Mouse (Mus musculus): Measurements from ENCODE around the gene Awat1. TPM values are rescaled to one million over a fixed set of nuclear protein-coding genes. Genes with fewer than 3 reads are reported as not detected.

Awat1 gene
- not detected in 2 replicates for polyA plus RNA-seq (2015; fragmentation: Nextera tagmentation; extraction: Ambion mirVana)

GRCm38 (mm10) chrX:100571951-100572350, at the start of gene Awat1:
Gene Awat1 (plus strand): TSS chrX:100572251.
- no peak within 1 kb of the TSS for H3K9ac ChIP-seq
- no peak within 1 kb of the TSS for H3K27ac ChIP-seq
- ATAC-seq (ENCODE audit: borderline replicate concordance, extremely low read depth, low FRiP score, low TSS enrichment): no peak
- no peak within 1 kb of the TSS for H3K4me2 ChIP-seq
- no peaks in the 10 kb centered on the region for H3K27me3 ChIP-seq
- no peaks in the 10 kb centered on the region for H3K36me3 ChIP-seq
- H3K4me3 ChIP-seq: no peak within 1 kb of the TSS
- WGBS: 76% methylated on average over 1 of the region's 1 CpGs
- H3K9me3 ChIP-seq: no peaks in the 10 kb centered on the region
- H3K4me1 ChIP-seq: no peaks in the 10 kb centered on the region

- WGBS: 83% methylated on average over 4 of the region's 4 CpGs
- H3K4me2 ChIP-seq: no peak within 1 kb of the TSS
- no peak within 1 kb of the TSS for H3K27ac ChIP-seq
- H3K4me1 ChIP-seq: no peaks in the 10 kb centered on the region
- H3K9me3 ChIP-seq: no peaks in the 10 kb centered on the region
- H3K4me3 ChIP-seq: no peak within 1 kb of the TSS
- H3K27me3 ChIP-seq: peaks cover 6% of the 10 kb centered on the region; the same call in 1 of the 2 replicates
- ATAC-seq (ENCODE audit: borderline replicate concordance, extremely low read depth, low FRiP score, low TSS enrichment): no peak
- no peak within 1 kb of the TSS for H3K9ac ChIP-seq
- H3K36me3 ChIP-seq: no peaks in the 10 kb centered on the region
These were observed 47.6 kb upstream of the Awat1 start, which contains the start of gene Dgat2l6 for GRCm38 (mm10) chrX:100524471-100524870. Gene Dgat2l6 (plus strand): TSS chrX:100524838.

- Histone ChIP-seq H3K27ac (no peak overlapping the region), H3K9me3 (no peaks in the 10 kb centered on the region), H3K4me1 (no peaks in the 10 kb centered on the region), H3K9ac (no peak overlapping the region), H3K27me3 (no peaks in the 10 kb centered on the region), H3K36me3 (no peaks in the 10 kb centered on the region), H3K4me3 (no peak overlapping the region), H3K4me2 (no peak overlapping the region)
- no peak for ATAC-seq (ENCODE audit: borderline replicate concordance, extremely low read depth, low FRiP score, low TSS enrichment)
- 61% methylated on average over 3 of the region's 3 CpGs for WGBS
These were observed 16.0 kb upstream of the Awat1 start for GRCm38 (mm10) chrX:100556026-100556425.

- no peak overlapping the region for H3K9ac ChIP-seq
- H3K27me3 ChIP-seq: no peaks in the 10 kb centered on the region
- no peak overlapping the region for H3K4me3 ChIP-seq
- WGBS: 64% methylated on average over 3 of the region's 3 CpGs
- H3K4me1 ChIP-seq: no peaks in the 10 kb centered on the region
- H3K9me3 ChIP-seq: no peaks in the 10 kb centered on the region
- H3K27ac ChIP-seq: no peak overlapping the region
- no peaks in the 10 kb centered on the region for H3K36me3 ChIP-seq
- ATAC-seq (ENCODE audit: borderline replicate concordance, extremely low read depth, low FRiP score, low TSS enrichment): no peak
- H3K4me2 ChIP-seq: no peak overlapping the region
These were observed 6.4 kb upstream of the Awat1 start for GRCm38 (mm10) chrX:100565696-100566095.

- H3K27me3 ChIP-seq: peaks cover 8% of the 10 kb centered on the region
- no peak for ATAC-seq (ENCODE audit: borderline replicate concordance, extremely low read depth, low FRiP score, low TSS enrichment)
- no peaks in the 10 kb centered on the region for H3K9me3 ChIP-seq
- H3K36me3 ChIP-seq: no peaks in the 10 kb centered on the region
- no peak within 1 kb of the TSS for H3K27ac ChIP-seq
- H3K4me1 ChIP-seq: no peaks in the 10 kb centered on the region
- H3K4me3 ChIP-seq: no peak within 1 kb of the TSS
- WGBS: 47% methylated on average over 4 of the region's 4 CpGs
- H3K9ac ChIP-seq: no peak within 1 kb of the TSS
- H3K4me2 ChIP-seq: no peak within 1 kb of the TSS
These were observed 22.7 kb downstream of the Awat1 start, which contains the start of gene P2ry4 for GRCm38 (mm10) chrX:100594791-100595190. Gene P2ry4 (minus strand): TSS chrX:100594869.

- Histone ChIP-seq H3K27ac (no peak overlapping the region), H3K4me2 (no peak overlapping the region), H3K9ac (no peak overlapping the region), H3K4me3 (no peak overlapping the region), H3K27me3 (peaks cover 9% of the 10 kb centered on the region), H3K9me3 (no peaks in the 10 kb centered on the region), H3K36me3 (no peaks in the 10 kb centered on the region), H3K4me1 (no peaks in the 10 kb centered on the region)
- 24% methylated on average over 5 of the region's 5 CpGs for WGBS
- no peak for ATAC-seq (ENCODE audit: borderline replicate concordance, extremely low read depth, low FRiP score, low TSS enrichment)
These were observed 25.4 kb downstream of the Awat1 start for GRCm38 (mm10) chrX:100597439-100597838.

GRCm38 (mm10) chrX:100599755-100600154, 27.7 kb downstream of the Awat1 start:
- Histone ChIP-seq H3K4me1 (no peaks in the 10 kb centered on the region), H3K4me2 (no peak overlapping the region), H3K27me3 (peaks cover 9% of the 10 kb centered on the region; the same call in 1 of the 2 replicates), H3K27ac (no peak overlapping the region), H3K36me3 (no peaks in the 10 kb centered on the region), H3K9ac (no peak overlapping the region), H3K9me3 (no peaks in the 10 kb centered on the region), H3K4me3 (no peak overlapping the region)
- ATAC-seq (ENCODE audit: borderline replicate concordance, extremely low read depth, low FRiP score, low TSS enrichment): no peak
- whole genome bisulfite sequencing: 67% methylated on average over 4 of the region's 4 CpGs

GRCm38 (mm10) chrX:100605314-100605713, 33.3 kb downstream of the Awat1 start, which contains the start of gene Arr3:
Gene Arr3 (plus strand): TSS chrX:100605497.
- Histone ChIP-seq H3K4me3 (no peak within 1 kb of the TSS), H3K4me2 (no peak within 1 kb of the TSS), H3K27ac (no peak within 1 kb of the TSS), H3K36me3 (no peaks in the 10 kb centered on the region), H3K27me3 (no peaks in the 10 kb centered on the region; the same call in 1 of the 2 replicates), H3K9me3 (no peaks in the 10 kb centered on the region), H3K9ac (no peak within 1 kb of the TSS), H3K4me1 (no peaks in the 10 kb centered on the region)
- ATAC-seq (ENCODE audit: borderline replicate concordance, extremely low read depth, low FRiP score, low TSS enrichment): no peak
- WGBS: 75% methylated on average over 1 of the region's 1 CpGs

- Histone ChIP-seq H3K4me1 (no peaks in the 10 kb centered on the region), H3K27me3 (peaks cover 5% of the 10 kb centered on the region; the same call in 1 of the 2 replicates), H3K36me3 (no peaks in the 10 kb centered on the region), H3K9me3 (no peaks in the 10 kb centered on the region), H3K4me3 (no peak overlapping the region), H3K4me2 (no peak overlapping the region), H3K27ac (no peak overlapping the region), H3K9ac (no peak overlapping the region)
- no peak for ATAC-seq (ENCODE audit: borderline replicate concordance, extremely low read depth, low FRiP score, low TSS enrichment)
- WGBS: 52% methylated on average over 3 of the region's 3 CpGs
These were observed 46.4 kb downstream of the Awat1 start for GRCm38 (mm10) chrX:100618488-100618887.

GRCm38 (mm10) chrX:100621366-100621765, 49.3 kb downstream of the Awat1 start:
- no peak for ATAC-seq (ENCODE audit: borderline replicate concordance, extremely low read depth, low FRiP score, low TSS enrichment)
- no peaks in the 10 kb centered on the region for H3K36me3 ChIP-seq
- no peak overlapping the region for H3K27ac ChIP-seq
- peaks cover 5% of the 10 kb centered on the region; the same call in 1 of the 2 replicates for H3K27me3 ChIP-seq
- 74% methylated on average over 2 of the region's 2 CpGs for WGBS
- H3K4me1 ChIP-seq: no peaks in the 10 kb centered on the region
- no peaks in the 10 kb centered on the region for H3K9me3 ChIP-seq
- H3K4me2 ChIP-seq: no peak overlapping the region
- H3K9ac ChIP-seq: no peak overlapping the region
- H3K4me3 ChIP-seq: no peak overlapping the region

- 91% methylated on average over 4 of the region's 4 CpGs for WGBS
- H3K4me2 ChIP-seq: no peak overlapping the region
- no peak overlapping the region for H3K9ac ChIP-seq
- ATAC-seq (ENCODE audit: borderline replicate concordance, extremely low read depth, low FRiP score, low TSS enrichment): no peak
- no peaks in the 10 kb centered on the region for H3K9me3 ChIP-seq
- no peaks in the 10 kb centered on the region for H3K4me1 ChIP-seq
- H3K27me3 ChIP-seq: no peaks in the 10 kb centered on the region
- H3K36me3 ChIP-seq: no peaks in the 10 kb centered on the region
- no peak overlapping the region for H3K4me3 ChIP-seq
- H3K27ac ChIP-seq: no peak overlapping the region
These were observed 52.2 kb downstream of the Awat1 start for GRCm38 (mm10) chrX:100624242-100624641.

GRCm38 (mm10) chrX:100625146-100625545, 53.1 kb downstream of the Awat1 start:
- no peaks in the 10 kb centered on the region for H3K9me3 ChIP-seq
- H3K36me3 ChIP-seq: no peaks in the 10 kb centered on the region
- no peak overlapping the region for H3K27ac ChIP-seq
- H3K27me3 ChIP-seq: no peaks in the 10 kb centered on the region
- no peak for ATAC-seq (ENCODE audit: borderline replicate concordance, extremely low read depth, low FRiP score, low TSS enrichment)
- H3K4me3 ChIP-seq: peak overlapping the region; percentile 63
- H3K4me1 ChIP-seq: no peaks in the 10 kb centered on the region
- no peak overlapping the region; the same call in 1 of the 2 replicates for H3K9ac ChIP-seq
- peak overlapping the region; percentile 53 for H3K4me2 ChIP-seq
- 31% methylated on average over 7 of the region's 7 CpGs for WGBS

GRCm38 (mm10) chrX:100625546-100625801, 53.4 kb downstream of the Awat1 start, which contains the start of gene Kif4:
Gene Kif4 (plus strand): TSS chrX:100625737.
- Histone ChIP-seq H3K4me3 (peak within 1 kb of the TSS; percentile 63), H3K27ac (peak within 1 kb of the TSS; percentile 79), H3K4me1 (no peaks in the 10 kb centered on the region), H3K27me3 (no peaks in the 10 kb centered on the region), H3K9me3 (no peaks in the 10 kb centered on the region), H3K36me3 (no peaks in the 10 kb centered on the region), H3K4me2 (peak within 1 kb of the TSS; percentile 63), H3K9ac (peak within 1 kb of the TSS; percentile 62)
- WGBS: 31% methylated on average over 3 of the region's 3 CpGs
- ATAC-seq (ENCODE audit: borderline replicate concordance, extremely low read depth, low FRiP score, low TSS enrichment): no peak
